Mouse (Mus musculus) layer of hippocampus, adult 18-20 months (tissue): ENCODE measurements around the gene Gm11037. TPM values are rescaled to one million over a fixed set of nuclear protein-coding genes. Genes with fewer than 3 reads are reported as not detected.
"Not testable (repeated sequence)": the region's sequence is repeated elsewhere in the genome, so short reads cannot be mapped to it uniquely, and the experiment has no call there.

Experiments used
- DNase-seq, 2 experiments: peaks; one replicate each; pipeline ENCODE4 v3.0.0; 2022; ENCODE audit warnings: low spot score in 2 of 2
- long read RNA-seq: library from polyadenylated mRNA; stranded (forward); transcript quantifications from one replicate; pipeline ENCODE4 v2.0.0, GENCODE M21; 2021
- total RNA-seq, 2 experiments: library from RNA; stranded (reverse); gene quantifications; 2 replicates each; pipeline ENCODE4 v1.2.3; 2021

The Gm11037 gene
- total RNA-seq, result not detected
- long read RNA-seq, result 0 reads

DNA sequence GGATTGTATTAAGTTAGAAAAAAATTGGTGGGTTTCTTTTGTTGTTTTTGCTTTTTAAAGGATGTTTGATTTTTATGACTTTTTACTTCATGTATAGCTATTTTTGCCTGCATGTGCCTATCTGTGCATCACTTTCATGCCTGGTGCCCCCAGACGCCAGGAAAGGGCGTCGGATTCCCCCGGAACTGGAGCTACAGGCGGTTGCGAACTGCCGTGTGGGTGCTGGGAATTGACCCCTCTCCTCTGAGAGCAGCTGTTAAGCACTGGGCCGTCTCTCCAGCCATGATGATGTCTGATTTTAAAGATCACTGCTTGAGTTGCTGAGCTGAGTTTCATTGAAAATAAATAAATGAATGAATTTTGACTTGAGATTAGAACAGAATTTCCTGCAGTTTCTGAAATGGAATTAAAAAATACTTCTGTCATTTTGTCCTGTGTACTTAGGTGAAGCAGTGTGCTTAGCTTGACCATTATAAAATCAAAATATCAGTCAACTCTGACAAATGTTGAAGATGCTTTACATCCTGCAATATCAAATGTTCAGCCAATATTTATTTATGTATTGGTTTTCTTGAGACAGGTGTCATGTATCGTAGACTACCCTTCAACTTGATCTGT is at the start of gene Gm11037:
Gm11037 (plus strand) TSS at position 568 of the 618 bp plus-strand sequence.
- no peak for DNase-seq

DNA sequence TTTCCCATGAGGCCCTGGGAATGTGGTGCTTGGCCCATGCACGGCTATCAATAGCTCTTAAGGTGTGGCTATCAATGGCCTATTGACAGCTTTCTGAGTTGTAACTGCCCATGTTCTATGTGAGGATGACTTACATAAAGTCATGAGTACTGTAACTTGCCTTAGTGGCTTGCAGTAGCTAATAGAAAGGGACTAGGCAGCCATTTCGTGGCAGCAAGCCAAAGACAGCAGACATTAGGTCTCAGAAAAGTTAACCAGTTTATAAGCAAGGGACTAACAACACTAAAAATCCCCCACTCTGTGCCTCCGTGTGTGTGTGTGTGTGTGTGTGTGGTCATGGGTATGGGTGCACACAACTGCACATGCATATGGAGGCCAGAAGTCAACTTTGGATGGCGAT is 49.1 kb upstream of the Gm11037 start:
- no peak for DNase-seq

DNA sequence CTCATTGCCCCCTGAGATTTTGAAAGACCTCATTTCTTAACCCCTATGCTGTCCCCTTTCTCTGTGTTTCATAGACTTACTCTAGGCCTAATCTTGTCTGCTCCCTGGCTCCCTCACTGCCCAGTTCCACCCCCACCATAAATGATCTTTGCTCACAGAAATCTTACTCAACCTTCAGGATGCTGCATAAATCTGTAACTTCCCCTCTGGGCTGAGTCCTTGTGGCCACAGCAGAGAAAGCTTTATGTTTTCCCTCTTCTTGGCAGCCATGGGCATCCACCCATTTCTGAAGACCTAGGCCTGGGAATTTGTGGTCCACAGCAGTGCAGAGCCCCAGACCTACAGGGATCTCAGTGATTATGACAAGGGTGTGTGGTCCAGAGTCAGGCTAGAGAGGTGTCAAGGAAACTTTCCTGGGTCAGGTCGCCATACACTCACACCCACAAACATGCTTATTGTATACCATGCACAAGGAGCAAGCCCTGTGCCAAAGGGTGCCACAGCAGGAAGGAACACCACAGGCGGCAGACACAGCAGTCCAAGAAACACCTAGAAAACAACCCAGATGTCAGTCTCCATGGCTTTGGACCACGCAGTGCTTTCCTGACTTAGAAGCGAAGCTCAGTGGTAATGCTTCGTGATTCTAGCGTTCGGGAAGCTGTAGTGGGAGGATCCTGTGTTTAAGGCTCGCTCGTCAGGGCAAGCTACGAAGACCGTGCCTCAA is 46.5 kb upstream of the Gm11037 start, which contains the start of gene Siglec1:
Siglec1 (minus strand) TSS at position 99 of the 724 bp plus-strand sequence.
- DNase-seq, result no peak

DNA sequence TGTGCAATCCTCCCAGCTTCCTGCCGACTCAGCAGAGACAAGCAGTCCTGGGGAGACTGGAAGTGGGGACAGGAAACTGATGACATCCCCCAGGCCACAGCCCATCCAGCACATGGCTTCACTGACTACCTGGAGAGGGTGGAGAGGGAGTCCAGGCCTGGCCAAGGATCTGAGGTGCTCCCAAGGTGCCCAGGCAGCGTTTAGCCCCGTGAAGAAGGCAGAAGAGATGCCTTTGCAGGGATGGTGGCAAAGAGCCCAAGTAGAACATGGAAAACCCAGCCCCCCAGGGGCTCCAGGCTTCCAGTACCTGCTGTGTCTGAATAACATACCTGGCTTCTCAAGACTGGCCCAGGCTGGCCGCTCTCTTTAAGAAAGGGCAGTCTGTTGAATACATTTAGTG is 44.7 kb upstream of the Gm11037 start:
- no peak for DNase-seq

DNA sequence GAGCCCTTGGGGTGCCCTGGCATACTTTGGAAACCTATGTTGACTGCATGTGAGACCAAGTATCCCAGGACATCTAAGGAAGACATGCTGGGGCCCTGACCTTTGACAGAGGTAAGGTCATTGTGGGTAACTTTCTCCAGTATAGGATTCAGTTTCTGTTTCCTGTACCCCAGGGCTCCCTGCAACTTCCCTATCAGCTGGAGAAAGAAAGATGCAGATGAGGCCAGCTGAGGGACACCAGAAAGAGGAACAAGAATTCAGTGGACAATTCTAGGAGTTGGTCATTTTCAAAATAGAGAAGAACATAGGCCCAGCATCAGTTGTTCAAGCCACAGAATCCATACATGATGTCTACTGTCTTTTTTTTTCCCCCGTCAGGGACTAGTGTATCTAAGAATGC is 43.7 kb upstream of the Gm11037 start:
- no peak for DNase-seq

DNA sequence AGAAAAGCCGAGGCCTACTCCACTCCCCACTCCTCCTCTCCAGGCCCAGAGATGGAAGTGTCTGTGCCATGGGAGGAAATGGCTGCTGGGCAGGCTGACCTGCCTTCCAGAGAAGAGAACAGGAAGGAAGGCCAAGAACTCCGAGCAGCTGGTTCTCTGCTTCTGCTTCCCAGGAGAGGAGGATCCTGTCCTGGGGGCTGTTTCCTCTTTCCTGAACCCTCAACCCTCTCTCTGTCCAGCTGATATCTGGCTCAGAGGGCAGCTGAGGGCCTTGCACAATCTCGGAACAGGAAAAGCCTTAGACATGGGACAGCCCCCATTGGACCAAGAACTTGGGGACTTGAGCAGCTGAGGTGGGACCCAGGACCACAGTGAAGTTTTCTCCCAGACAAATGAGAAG is 42.4 kb upstream of the Gm11037 start:
- DNase-seq, result no peak

DNA sequence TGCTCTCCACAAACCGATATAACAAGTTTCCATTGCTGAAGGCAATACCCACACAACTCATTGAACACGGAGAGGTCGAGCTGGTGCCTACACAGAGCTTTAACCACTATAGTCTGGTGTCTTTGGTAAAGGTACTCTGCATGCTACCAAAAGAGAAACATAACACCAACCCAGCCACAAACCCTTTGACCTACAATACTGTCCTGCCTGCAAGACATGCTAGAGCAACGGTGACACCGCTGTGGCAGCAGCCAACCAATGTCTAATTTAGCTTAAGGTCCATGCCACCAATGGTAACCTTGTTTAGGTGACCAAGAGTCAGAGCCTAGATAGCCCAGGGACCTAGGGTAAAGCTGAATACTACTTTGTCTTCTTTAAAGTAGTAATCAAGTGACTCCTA is 39.7 kb upstream of the Gm11037 start:
- no peak for DNase-seq

DNA sequence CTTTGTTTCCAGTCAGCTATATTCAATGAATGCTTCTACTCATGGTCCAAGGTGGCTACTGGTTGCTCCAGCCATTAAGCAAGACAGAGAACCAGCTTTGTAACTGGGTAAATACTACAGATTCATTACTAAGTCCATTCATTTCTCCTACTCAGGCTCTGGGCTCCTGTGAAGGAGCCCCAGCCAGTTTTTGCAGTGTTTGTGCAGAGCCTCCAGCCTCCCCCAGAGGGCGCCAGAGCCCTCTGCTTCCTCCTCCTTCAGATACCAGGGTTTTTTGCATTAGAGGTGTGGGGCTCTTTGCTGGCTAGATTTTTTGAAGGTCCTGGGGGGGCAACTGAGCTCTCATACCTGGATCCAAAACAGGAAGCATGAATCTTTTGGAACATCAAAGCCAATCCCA is 38.5 kb upstream of the Gm11037 start:
- peak; percentile 54 to 83 for DNase-seq

DNA sequence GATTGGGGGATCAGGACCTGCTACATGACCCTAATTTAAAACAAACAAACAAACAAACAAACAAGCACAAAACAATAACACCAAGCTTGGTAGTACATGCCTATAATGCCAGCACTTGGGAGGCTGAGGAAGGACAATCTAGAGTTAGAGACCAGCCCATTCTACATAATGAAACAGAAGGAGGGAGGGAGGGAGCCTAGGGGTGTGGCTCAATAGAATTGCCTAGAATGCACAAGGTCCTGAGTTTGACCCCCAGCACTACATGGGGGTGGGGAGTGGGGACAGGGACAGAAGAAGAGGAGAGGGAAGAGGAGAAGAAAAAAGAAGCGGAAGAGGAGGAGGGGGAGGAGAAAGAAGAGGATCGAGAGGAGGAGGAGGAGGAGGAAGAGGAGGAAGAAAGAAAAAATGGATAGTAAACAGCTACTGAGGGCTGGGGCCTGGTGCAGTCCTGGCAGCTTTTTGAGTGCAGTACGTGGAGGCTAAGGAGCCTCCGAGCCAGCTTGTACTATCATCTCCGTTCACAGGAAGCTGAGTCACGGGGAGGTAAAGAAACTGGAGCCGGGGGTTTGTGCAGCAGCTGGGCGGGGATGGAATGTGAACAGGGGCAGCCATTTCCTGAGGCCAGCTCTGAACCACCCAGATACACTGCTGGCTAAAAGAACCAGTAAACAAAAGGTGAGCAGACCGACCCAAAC is 37.0 kb upstream of the Gm11037 start:
- no peak for DNase-seq

DNA sequence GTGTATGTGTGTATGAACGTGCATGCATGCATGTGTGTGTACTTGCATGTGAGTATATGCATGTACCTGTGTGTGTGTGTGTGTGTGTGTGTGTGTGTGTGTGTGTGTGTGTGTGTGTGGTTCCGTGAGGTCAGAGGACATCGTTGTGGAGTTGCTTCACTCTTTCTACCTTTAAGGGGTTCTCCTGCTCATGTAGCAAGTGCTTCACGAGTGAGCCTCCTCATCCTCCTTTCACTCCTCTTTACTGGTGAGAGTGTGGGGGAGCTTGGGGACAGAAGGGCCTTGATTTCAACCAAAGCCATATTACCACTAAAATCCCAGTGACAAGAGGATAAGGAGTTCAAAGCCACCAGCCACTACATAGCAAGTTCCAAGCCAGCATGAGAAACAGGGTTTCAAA is 36.2 kb upstream of the Gm11037 start:
- no peak for DNase-seq

DNA sequence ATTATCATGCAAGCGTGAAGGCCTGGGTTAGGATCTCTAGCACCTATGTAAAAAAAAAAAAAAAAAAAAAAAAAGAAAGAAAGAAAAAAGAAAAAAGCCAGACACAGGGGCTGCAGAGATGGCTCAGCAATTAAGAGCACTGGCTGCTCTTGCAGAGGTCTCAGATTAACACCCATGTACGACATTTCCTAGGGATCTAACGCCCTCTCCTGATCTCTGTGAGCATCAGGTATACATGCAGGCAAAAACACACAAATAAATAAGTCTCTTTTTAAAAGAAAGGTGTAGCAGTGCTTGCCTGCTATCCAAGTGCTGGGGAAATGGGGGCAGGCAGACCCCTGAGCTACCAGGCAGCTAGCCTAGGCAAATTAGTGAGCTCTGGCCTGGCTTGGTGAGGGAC is 31.8 kb upstream of the Gm11037 start:
- no peak for DNase-seq

DNA sequence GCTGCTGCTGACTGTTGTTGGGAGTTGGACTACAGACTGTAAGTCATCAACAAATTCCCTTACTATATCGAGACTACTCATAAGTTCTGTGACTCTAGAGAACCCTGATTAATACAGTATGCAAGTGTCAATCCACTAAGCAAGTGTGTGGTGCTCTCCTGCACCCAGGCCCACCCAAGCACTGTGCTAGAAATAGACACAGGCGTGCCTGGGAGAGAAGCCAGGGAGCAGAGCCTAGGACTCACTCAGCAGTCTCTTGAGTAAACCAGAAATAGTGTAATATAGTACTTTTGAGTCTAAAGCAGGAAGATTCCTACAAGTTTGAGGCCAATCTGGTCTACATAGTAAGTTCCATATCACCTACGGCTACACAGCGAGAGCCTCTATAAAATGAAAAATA is 29.3 kb upstream of the Gm11037 start:
- DNase-seq, result peak in 1 of 2 experiments; percentile 26

DNA sequence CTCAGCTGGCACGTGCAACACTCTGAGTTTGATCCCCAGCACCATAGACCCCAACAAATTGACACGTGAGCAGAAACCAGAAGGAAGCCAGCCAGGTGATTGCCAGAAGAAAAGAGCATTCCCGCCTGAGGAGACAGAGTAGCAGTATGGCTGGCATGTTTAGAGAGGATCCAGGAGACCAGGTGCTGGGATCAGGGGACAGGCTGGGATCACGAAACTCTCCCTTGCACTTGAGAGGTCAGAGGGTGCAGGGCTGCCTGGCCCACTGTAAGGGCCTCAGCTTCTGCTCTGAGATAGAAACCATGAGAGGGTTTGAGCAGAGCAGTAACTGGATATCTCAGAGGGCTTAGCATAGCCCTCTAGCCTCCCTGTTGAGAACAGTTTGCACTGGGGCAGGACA is 28.2 kb upstream of the Gm11037 start:
- not testable (repeated sequence) for DNase-seq

DNA sequence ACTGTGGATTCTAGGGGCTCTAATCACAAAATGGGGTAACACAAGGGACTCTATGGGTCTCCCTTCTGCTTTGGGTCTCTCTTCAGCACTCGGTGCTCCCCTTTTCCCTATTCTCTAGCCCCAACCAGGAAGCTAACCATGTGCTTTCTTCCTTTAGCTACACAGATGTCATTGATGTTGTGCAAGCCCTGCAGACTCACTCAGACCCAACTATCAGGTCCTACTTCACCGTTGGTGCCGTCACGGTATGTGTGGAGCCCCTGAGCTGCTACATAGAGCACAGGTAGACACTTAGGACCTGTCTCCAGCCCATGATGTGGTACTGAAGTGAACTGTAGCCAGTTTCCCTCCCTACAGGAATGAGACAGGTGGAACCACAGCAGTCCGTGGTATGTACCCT is 27.3 kb upstream of the Gm11037 start:
- no peak for DNase-seq

DNA sequence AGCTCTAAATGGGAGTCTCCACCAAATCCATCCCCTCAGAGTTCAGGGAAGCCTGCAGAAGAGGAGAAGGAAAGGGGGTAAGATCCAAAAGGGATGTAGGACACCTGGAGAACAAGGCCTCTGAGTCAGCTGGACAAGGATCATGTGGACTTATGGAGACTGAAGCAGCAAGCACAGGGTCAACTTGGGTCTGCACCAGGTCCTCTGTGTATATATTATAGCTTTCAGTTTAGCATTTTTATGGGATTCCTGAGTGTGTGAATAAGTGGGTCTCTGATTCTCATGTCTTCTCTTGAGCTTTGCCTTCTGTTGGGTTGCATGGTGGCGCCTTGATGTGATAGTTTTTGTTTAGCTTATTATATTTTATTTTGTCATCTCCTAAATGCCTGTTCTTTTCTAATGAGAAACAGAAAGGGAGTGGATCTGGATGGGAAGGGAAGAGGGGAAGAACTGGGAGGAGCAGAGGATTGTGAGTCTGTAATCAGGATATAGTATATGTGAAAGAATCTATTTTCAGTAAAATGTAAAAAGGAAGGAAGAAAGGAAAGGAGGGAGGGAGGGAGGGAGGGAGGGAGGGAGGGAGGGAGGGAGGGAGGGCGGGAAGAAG is 14.2 kb upstream of the Gm11037 start:
- no peak for DNase-seq

DNA sequence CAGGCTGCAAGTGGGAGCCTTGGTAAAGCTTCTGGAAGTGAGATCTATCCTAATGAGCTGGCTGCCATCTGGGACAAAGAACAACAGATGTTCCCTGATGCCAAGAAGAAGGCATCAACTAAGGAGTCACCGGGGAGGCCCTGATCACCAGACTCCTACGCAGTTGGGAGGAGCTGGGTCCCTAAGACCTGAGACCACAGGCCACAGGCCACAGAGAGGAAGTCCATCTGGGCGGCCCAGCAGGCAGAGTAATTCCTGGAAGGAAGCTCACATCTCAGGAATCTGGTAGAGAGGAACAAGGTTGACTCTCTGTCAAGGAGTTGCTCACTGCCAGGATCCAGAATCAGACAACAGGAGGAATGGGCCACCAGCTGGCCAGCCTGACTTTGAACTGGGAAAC is 9.1 kb upstream of the Gm11037 start:
- DNase-seq, result peak; percentile 39 to 48

DNA sequence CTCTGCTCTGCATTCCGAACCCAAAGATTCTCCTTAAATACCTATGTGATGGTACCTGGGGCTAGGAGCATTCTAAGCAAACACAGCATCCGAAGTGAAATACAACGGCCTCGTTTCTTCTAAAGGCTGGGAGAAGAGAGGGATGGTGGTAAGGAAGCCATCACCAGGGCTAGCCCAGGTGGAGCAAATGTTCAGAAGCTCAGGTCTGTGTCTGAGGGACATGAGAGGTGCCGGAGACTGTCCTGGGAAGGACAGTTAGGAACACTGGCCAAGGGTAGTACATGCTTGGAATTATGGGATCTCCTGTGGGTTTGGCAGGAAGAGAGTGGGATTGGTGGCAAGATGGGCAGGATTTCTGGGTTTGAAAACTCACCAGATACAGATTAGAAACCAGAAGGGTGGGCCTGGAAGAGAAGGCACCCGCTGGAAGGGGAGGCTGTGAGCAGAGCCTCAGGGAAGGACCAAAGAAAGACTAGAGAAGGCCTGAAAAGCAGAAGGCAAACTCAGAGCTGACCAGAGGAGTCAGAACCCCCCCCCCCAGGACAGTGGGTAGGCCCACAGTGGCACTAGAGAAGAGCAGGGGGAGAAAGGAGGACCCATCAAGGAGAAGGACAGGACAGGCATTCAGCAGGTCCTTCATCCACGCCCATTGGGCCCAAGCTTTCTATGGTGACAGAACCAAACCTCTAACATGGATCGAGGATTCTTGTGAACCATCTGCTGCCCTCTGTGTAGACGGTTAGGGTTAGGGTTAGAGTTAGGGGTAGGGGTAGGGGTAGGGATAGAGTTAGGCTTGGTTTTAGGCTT is 7.9 kb upstream of the Gm11037 start:
- DNase-seq, result no peak

DNA sequence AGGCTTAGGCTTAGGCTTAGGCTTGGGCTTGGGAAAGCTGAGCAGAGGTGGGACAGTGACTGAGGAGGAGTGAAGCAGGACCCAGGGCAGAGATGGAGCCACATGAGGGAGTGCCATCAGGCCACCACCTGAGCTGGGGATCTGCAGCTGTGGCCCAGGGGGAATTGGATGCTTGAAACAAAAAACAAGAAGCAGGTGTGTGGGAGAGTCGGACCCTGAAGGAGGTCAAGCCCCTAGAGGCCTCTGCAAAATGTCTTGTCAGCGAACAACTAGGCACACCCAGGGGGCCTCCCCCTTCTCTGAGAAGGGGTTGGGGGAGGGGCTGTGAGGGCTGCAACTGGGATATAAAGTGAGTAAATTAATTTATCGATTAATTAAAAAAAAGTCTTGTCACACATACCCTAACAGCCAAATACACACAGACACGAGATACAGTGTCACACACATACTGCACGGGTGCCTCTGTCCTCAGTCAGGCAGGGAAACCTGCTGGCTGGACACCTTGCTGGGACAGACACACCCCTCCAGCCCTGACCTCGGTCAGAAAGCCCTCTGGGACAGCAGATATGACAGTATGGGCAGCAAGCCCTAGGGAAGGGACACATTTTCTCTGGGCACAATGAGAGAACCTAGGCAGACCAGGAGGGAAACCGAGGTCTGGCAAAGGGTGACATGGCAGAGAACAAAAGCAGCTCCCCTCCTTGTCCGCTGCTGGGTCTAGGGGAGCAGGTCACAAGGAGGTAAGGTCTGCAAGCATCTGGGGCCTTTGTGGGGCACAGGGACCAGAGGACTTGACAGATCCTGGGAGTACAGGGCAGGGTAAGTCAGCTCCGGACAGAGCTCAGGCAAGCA is 7.1 kb upstream of the Gm11037 start:
- no peak for DNase-seq

DNA sequence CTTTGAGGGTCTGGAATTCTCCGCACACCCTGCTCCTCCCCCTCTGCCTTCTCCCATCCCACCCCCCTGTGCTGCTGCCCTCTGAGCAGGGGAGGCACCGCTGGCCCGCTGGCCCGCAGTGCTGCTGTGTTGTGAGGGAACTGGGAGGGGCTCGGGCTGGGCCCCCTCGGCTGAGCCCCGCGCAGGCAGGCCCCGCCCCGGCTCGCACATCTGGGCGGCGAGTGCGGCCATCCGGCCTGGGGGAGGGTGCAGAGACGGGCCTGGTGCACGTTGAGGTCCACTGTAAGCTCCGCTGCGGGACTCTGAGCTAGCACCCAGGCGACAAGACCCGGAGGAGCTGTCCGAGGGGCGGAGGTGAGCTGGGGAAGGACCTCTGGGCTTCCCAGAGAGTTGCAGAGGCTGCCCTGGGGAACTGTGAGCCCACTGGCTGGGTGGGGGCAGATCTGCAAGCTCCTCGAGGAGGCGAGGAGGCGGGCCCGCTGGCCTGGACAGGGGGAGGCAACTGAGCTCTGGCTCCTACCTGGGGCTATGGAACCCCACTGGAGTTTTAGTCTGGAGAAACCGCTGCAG is 6.1 kb upstream of the Gm11037 start, which contains the start of gene Hspa12b:
Hspa12b (plus strand) TSS at position 120 of the 570 bp plus-strand sequence.
- DNase-seq, result no peak

DNA sequence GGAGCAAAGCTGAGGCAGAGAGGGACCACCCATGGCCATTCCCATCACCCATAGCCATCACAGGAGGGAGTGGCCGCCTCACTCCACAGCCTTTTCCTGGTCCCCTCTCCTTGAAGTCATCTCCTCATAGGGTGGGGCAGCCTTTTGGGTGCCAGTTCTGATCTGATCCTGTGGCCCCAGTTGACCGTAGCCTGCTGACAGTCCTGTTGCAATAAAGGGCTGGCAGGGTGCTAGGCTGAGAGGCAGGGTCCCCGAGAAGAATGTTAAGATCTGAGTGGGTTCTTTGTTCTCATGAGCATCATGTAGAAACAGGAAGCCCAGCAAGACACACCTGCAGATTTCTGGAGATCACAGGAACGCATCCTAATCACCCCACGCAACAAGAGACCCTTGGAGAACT is 5.1 kb upstream of the Gm11037 start:
- no peak for DNase-seq
